Mouse (Mus musculus): ENCODE measurements around the gene Dusp9. TPM values are rescaled to one million over a fixed set of nuclear protein-coding genes. Genes with fewer than 3 reads are reported as not detected.

Dusp9 gene
- polyA plus RNA-seq, 1 experiment from 2014 or later: 3.9 TPM

DNA sequence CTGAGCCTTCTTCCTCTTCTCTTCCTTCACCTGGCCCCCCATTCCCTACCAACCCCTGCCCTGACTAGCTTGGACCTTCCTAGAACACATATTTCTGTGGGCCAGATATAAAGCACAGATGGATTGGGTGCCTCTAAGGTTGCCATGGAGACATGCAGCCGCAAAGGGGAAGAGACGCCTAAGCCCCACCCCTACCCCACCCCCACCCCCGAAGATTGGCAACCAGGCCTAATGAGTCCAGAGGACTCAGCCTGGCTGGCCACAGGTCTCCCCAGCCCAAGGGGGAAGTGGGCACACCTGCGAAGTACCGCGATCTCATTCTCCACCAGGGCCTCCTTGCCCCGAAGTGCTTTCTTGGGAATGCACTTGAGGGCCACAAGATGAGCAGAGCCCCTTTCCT lies 19.2 kb downstream of the Dusp9 start:
- WGBS (ENCODE audit: insufficient replicate concordance): 46% methylated on average over 7 of the region's 7 CpGs
- no peaks in the 10 kb centered on the region for H3K36me3 ChIP-seq (replicated peaks; ENCODE audit: insufficient read depth, low read length)
- no peaks in the 10 kb centered on the region for H3K27me3 ChIP-seq (ENCODE audit: insufficient read depth, low read length)
- DNase-seq (no peak), ATAC-seq (no peak)
- H3K27ac ChIP-seq (ENCODE audit: low read depth): no peak overlapping the region
- H3K4me2 ChIP-seq (ENCODE audit: low read depth, low read length): no peak overlapping the region
- TF ChIP-seq EP300 (IDR thresholded peaks at IDR 0.05; ENCODE audit: low read depth) (no peak), CTCF (IDR thresholded peaks at IDR 0.05; ENCODE audit: low read depth) (no peak)
- no peak overlapping the region for H3K9ac ChIP-seq (replicated peaks)
- H3K4me1 ChIP-seq (ENCODE audit: insufficient read depth): no peaks in the 10 kb centered on the region
- no peak overlapping the region for H3K4me3 ChIP-seq (ENCODE audit: low read depth, low read length)
- no peaks in the 10 kb centered on the region for H3K9me3 ChIP-seq (ENCODE audit: low read length)

DNA sequence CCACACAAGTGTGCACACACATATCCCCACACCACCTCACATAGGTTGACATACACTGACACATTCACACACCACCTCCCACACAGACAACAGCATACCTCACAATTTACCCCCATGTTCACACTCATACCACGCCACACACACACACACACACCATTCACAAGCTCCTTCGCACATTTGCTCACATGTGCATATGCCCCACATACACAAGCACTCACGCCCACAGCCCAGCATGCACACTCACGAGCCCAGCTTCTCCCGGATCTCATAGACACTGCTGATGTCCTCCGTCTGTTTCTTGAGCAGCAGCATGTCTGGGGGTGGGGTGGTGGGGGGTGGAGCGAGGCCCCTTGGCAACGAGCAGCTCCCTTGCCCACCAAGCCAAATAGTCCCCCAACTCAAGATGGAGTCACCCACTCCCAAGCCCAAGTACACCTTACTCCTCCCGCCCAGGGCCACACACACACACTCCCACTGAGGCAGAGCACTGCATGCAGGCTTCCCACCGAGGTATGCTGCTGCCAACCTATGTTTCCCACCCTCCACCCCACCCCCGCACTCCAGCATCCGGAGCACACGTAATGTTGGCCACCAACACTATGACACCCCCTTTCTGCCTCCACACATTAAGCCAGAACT lies 19.8 kb downstream of the Dusp9 start:
- DNase-seq (no peak), ATAC-seq (no peak)
- no peaks in the 10 kb centered on the region for H3K9me3 ChIP-seq (ENCODE audit: low read length)
- H3K27me3 ChIP-seq (ENCODE audit: insufficient read depth, low read length): no peaks in the 10 kb centered on the region
- TF ChIP-seq CTCF (IDR thresholded peaks at IDR 0.05; ENCODE audit: low read depth): no peak
- H3K4me3 ChIP-seq (ENCODE audit: low read depth, low read length): no peak overlapping the region
- no peak overlapping the region for H3K27ac ChIP-seq (ENCODE audit: low read depth)
- H3K36me3 ChIP-seq (replicated peaks; ENCODE audit: insufficient read depth, low read length): no peaks in the 10 kb centered on the region
- no peak overlapping the region for H3K9ac ChIP-seq (replicated peaks)
- WGBS (ENCODE audit: insufficient replicate concordance): 70% methylated on average over 12 of the region's 13 CpGs
- H3K4me1 ChIP-seq (ENCODE audit: insufficient read depth): no peaks in the 10 kb centered on the region
- H3K4me2 ChIP-seq (ENCODE audit: low read depth, low read length): no peak overlapping the region; the same call in 1 of the 2 replicates

DNA sequence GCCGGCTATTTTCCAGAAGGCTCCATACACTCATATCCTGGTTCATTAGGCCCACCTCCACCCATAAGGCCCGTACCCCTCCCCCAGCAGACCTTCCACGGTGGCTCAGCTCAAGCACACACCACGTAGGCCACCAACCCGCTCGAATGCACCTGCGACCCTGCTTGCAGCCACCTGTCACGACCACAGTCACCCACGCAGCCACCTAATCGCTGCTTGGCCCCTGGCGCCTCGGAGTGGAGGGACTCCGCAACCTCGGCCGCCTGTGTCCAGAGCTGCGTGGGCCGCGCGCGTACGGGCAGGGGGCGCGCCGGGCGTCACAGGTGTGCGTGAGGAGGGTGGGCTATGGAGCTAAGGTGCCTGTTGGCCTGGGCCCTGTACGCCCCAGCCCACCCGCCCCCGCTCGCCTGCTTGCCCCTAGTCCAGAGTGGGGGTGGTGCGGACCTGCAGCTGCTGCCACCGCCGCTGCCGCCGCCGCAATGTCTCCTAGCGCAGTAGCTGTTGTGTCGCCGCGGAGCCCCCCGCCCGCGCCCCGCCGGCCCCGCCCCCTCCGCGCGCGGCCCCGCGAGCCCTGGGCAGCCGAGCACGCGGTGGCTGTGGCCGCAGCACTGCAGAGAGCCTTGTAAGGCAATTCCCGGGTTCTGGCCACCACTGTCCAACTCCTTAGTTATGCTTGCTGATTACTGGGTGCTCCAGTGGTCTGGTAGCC lies 20.5 kb downstream of the Dusp9 start, which contains the start of gene Pnck:
Pnck (minus strand) TSS at position 543 of the 709 bp plus-strand sequence.
- ATAC-seq: peak; percentile 19; the same call in 1 of the 2 replicates
- Histone ChIP-seq H3K4me3 (ENCODE audit: low read depth, low read length) (peak within 1 kb of the TSS; percentile 29), H3K36me3 (replicated peaks; ENCODE audit: insufficient read depth, low read length) (no peaks in the 10 kb centered on the region), H3K27me3 (ENCODE audit: insufficient read depth, low read length) (no peaks in the 10 kb centered on the region), H3K9ac (replicated peaks) (no peak within 1 kb of the TSS), H3K9me3 (ENCODE audit: low read length) (no peaks in the 10 kb centered on the region), H3K4me2 (ENCODE audit: low read depth, low read length) (peak within 1 kb of the TSS; percentile 72), H3K27ac (ENCODE audit: low read depth) (no peak within 1 kb of the TSS), H3K4me1 (ENCODE audit: insufficient read depth) (no peaks in the 10 kb centered on the region)
- DNase-seq: no peak
- WGBS (ENCODE audit: insufficient replicate concordance): 19% methylated on average over 28 of the region's 57 CpGs
- TF ChIP-seq EP300 (IDR thresholded peaks at IDR 0.05; ENCODE audit: low read depth) (no peak), CTCF (IDR thresholded peaks at IDR 0.05; ENCODE audit: low read depth) (no peak)

DNA sequence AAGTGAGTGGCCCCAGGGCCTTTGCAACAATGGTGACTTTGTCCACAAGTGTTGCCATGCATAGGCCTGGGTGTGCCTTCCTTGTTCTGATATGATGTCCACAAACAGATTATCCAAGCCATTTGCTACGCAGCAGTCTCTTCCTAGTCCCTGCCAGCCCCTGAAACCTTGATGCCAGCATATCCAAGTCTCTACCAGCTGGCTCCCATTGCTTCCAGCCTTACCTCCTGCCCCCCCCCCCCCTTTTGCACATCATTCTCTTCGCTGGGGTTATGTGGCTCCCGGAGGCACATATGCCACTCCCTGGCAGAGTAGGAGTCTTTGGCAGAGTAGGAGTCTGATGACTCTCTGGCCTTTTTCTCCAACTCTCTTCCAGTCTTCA lies 21.1 kb downstream of the Dusp9 start:
- WGBS (ENCODE audit: insufficient replicate concordance): 51% methylated on average over 3 of the region's 3 CpGs
- no peaks in the 10 kb centered on the region for H3K27me3 ChIP-seq (ENCODE audit: insufficient read depth, low read length)
- peak overlapping the region; percentile 29; the same call in 1 of the 2 replicates for H3K4me3 ChIP-seq (ENCODE audit: low read depth, low read length)
- no peaks in the 10 kb centered on the region for H3K9me3 ChIP-seq (ENCODE audit: low read length)
- no peak overlapping the region for H3K9ac ChIP-seq (replicated peaks)
- H3K4me2 ChIP-seq (ENCODE audit: low read depth, low read length): peak overlapping the region; percentile 72
- TF ChIP-seq EP300 (IDR thresholded peaks at IDR 0.05; ENCODE audit: low read depth) (no peak), CTCF (IDR thresholded peaks at IDR 0.05; ENCODE audit: low read depth) (no peak)
- no peaks in the 10 kb centered on the region for H3K36me3 ChIP-seq (replicated peaks; ENCODE audit: insufficient read depth, low read length)
- ATAC-seq: no peak
- no peak for DNase-seq
- H3K27ac ChIP-seq (ENCODE audit: low read depth): no peak overlapping the region
- H3K4me1 ChIP-seq (ENCODE audit: insufficient read depth): no peaks in the 10 kb centered on the region

DNA sequence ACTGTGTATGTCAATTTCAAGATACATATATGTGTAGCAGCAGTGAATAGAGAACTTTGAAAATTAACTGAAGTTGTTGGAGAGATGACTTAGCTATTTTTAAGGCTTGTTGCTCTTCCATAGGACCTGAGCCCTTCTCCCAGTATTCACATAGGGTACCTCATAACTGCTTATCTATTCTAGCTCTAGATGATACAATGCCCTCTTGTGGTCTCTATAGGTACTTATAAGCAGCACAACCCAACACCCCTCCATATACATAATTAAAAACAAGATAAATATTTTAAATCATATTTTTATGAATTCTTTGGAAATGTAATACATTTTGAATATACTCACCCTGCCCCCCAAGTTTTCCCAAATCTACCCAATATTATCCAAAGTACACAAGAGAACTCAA lies 23.9 kb downstream of the Dusp9 start:
- no peak overlapping the region for H3K9ac ChIP-seq (replicated peaks)
- no peaks in the 10 kb centered on the region for H3K36me3 ChIP-seq (replicated peaks; ENCODE audit: insufficient read depth, low read length)
- no peak overlapping the region for H3K27ac ChIP-seq (ENCODE audit: low read depth)
- H3K4me2 ChIP-seq (ENCODE audit: low read depth, low read length): no peak overlapping the region
- no peaks in the 10 kb centered on the region for H3K9me3 ChIP-seq (ENCODE audit: low read length)
- H3K4me3 ChIP-seq (ENCODE audit: low read depth, low read length): no peak overlapping the region
- no peak for TF ChIP-seq EP300 (IDR thresholded peaks at IDR 0.05; ENCODE audit: low read depth)
- TF ChIP-seq CTCF (IDR thresholded peaks at IDR 0.05; ENCODE audit: low read depth): peak; percentile 35
- ATAC-seq (no peak), DNase-seq (no peak)
- no peaks in the 10 kb centered on the region for H3K27me3 ChIP-seq (ENCODE audit: insufficient read depth, low read length)
- no peaks in the 10 kb centered on the region for H3K4me1 ChIP-seq (ENCODE audit: insufficient read depth)

DNA sequence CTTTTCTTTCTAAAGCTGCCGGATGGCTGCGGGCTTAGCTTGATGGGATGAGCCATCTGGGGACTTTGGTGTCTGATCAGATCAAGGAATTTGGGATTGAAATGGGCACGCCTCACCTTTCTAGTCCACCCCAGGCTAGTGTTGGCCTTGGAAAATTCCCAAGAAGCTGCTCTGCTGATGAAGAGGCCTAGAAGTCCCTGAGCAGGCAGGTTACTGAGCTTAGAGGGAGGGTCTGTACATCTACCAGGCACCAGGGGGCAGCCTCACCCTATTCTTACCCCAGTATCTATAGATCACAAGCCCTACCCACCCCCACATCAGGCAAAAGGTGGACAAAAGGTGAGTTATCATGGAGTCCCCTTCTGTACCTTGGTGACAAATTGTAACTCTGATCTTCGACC lies 32.8 kb downstream of the Dusp9 start:
- Histone ChIP-seq H3K4me2 (ENCODE audit: low read depth, low read length) (0 out of 2 replicates have a peak overlapping the region, but pooled peaks have one; percentile 76), H3K9ac (replicated peaks) (no peak overlapping the region), H3K36me3 (replicated peaks; ENCODE audit: insufficient read depth, low read length) (no peaks in the 10 kb centered on the region), H3K9me3 (ENCODE audit: low read length) (no peaks in the 10 kb centered on the region), H3K4me3 (ENCODE audit: low read depth, low read length) (no peak overlapping the region), H3K27me3 (ENCODE audit: insufficient read depth, low read length) (peaks cover 8% of the 10 kb centered on the region), H3K4me1 (ENCODE audit: insufficient read depth) (no peaks in the 10 kb centered on the region), H3K27ac (ENCODE audit: low read depth) (no peak overlapping the region)
- ATAC-seq: peak; percentile 66
- 57% methylated on average over 4 of the region's 4 CpGs for WGBS (ENCODE audit: insufficient replicate concordance)
- no peak for TF ChIP-seq EP300 (IDR thresholded peaks at IDR 0.05; ENCODE audit: low read depth)
- peak; percentile 62 for TF ChIP-seq CTCF (IDR thresholded peaks at IDR 0.05; ENCODE audit: low read depth)
- peak; percentile 56 for DNase-seq

All from liver, postnatal 0 days (tissue).